Mouse (Mus musculus): ENCODE data around the gene Btn2a2. TPM values are rescaled to one million over a fixed set of nuclear protein-coding genes. Genes with fewer than 3 reads are reported as not detected.

The Btn2a2 gene
- polyA plus RNA-seq, 1 experiment from 2014 or later = 0.65 TPM

GRCm38 (mm10) chr13:23523976-23524375, 35.3 kb upstream of the Btn2a2 start:
- DNase-seq (ENCODE audit: low spot score) = no peak

DNA sequence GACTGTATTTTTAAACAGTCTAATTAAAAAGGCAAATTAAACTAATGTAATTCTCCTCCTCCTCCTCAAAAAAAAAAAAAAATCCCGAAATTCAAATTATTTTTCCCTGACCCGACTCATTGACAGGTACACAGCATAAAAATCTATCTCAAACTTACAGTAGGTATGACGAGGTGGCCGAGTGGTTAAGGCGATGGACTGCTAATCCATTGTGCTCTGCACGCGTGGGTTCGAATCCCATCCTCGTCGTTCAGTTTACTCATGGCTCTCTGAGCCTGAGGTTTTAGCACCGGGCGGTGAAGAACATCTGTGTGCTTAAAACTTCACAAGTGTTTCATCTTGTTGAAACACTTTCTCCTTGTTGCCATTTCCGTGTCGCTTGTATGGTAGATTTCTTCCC, 33.0 kb upstream of the Btn2a2 start:
- peak; percentile 92 for DNase-seq (ENCODE audit: low spot score)

- peak; percentile 86 for DNase-seq (ENCODE audit: low spot score)
Measured at GRCm38 (mm10) chr13:23519416-23519815, 30.8 kb upstream of the Btn2a2 start.

GRCm38 (mm10) chr13:23518885-23519284, 30.2 kb upstream of the Btn2a2 start:
- DNase-seq (ENCODE audit: low spot score) = peak; percentile 89

DNA sequence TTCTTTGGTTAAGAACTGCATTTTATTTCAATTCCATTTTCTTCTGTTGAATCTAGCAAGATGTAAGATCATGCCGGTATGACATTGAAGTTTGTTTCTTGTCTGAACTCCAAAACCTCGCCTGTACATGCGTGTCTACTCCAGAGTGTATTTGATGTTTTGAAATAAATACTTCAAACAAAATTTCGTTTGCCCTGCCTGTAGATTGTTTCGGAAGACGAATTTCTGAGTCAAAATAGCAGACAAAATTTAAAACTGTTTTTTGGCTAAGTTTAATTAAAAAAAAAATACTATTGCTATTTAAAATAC, 29.6 kb upstream of the Btn2a2 start:
- no peak for DNase-seq (ENCODE audit: low spot score)

- DNase-seq (ENCODE audit: low spot score) = peak; percentile 91
Measured at GRCm38 (mm10) chr13:23517603-23518294, 29.1 kb upstream of the Btn2a2 start.

DNA sequence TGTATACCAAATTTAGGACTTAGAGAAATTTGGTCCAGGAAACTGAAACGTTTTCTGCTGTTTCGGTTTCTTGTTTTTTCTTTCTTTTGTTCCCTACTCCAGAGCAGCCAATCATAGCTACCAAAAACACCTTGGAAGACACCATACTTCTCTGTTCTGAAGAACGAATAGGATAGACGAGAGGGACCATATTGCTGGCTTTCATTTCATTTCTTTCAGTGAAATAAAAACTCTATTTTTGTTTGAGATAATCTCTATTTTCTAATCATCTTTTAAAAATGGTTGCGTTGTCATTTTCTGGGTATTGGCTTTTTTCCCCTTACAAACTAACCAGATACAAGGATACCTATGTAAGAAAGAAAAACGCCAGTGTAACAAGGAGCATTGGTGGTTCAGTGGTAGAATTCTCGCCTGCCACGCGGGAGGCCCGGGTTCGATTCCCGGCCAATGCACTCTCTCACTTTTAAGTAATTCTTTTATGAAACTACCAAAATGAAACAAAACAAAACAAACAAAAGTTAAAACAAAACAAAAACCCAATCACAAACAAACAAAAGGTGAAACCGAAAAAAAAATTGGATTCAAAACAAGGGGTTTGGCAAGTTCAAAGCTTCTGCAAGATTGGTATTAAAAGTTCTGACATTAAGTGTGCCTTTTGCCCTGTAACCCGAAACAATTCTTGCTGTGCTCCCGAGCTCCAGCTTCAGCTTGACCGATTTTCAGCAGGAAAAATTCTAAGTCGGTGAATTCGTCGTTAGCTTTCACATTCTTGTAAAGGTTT, 28.4 kb upstream of the Btn2a2 start:
- DNase-seq (ENCODE audit: low spot score) = peak; percentile 90

DNA sequence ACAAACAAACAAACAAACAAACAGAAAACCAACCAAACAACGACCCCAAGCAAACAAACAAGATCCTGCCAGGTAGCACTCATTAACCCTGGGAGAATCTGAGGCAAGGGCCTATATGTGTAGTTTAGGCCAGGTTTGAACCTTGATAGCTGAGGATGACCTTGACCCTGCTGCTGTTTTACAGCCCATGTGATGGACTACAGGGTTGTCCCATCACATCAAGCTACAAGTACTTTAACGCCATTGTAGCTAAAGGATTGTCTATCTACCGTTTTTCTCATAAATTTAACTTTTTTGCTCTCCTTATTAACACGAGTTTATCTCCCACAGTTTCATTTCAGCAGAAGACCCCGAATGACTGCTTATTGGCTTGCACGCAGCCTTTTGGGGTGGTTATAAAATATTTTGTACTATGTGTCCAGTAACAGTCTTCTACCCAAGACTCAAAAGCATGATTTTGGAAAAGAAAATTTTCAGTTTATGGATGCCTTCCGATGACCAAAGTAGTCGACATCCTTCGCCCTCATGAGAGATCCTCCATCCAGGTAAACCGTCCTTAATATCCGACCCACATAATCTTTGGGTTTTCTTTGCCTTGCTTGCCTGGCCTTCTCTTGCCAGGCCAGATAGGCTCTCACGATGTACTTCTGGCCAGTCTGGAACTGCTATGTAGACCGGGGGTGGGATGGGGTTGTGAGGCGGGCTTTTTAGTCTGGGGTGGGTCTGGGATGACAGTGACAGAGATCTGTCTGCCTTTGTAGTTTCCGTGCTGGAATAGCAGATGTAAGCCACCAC, 27.4 kb upstream of the Btn2a2 start:
- peak; percentile 3 for DNase-seq (ENCODE audit: low spot score)

- no peak for DNase-seq (ENCODE audit: low spot score)
Measured at GRCm38 (mm10) chr13:23515281-23515680, 26.6 kb upstream of the Btn2a2 start.

GRCm38 (mm10) chr13:23513517-23513916, 24.9 kb upstream of the Btn2a2 start:
- no peak for DNase-seq (ENCODE audit: low spot score)

- DNase-seq (ENCODE audit: low spot score) = no peak
Measured at GRCm38 (mm10) chr13:23510127-23510526, 21.5 kb upstream of the Btn2a2 start.

DNA sequence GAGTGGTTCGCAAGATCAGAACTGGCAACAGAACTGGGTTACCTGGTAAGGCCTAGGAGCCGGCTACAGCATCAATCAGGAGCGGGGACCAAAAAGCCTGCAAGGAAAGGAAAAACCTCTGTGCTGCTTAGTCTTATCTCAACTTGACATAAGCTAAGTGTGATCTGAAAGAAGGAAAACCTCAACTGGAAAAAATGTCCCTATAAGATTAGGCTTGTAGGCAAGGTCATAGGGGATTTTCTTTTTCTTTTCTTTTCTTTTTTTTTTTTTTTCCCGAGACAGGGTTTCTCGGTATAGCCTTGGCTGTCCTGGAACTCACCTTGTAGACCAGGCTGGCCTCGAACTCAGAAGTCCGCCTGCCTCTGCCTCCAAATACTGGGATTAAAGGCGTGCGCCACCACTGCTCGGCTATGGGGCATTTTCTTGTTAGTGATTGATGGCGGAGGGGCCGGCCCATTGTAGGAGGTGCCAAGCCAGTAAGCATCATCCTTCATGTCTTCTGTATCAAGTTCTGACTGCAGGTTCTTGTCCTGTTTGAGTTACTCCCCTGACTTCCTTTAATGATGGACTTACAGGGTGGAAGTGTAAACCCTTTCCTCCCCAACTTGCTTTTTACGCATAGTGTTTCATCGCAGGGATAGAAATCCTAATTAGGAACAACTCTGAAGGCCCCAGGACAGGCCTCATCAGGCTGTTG, 18.3 kb upstream of the Btn2a2 start:
- no peak for DNase-seq (ENCODE audit: low spot score)

GRCm38 (mm10) chr13:23506351-23506750, 17.7 kb upstream of the Btn2a2 start:
- DNase-seq (ENCODE audit: low spot score) = peak; percentile 85

GRCm38 (mm10) chr13:23505662-23506345, 17.1 kb upstream of the Btn2a2 start:
- DNase-seq (ENCODE audit: low spot score) = peak; percentile 43

DNA sequence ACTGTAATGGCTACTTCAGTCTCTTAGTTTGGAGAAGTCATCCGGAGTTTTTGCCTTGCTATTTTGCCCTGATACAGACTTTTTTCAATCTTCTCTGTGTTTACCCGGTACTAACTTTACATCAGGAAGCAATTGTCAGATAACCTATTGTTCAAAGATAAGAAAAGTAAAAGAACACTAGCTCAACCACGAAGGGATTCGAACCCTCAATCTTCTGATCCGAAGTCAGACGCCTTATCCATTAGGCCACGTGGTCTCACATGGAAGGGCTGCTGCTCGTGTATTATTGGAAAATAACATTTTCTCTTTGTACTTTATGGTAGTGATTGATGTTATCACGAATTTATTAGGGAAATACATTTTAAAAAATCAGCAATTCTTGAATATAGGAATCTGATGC, 15.1 kb upstream of the Btn2a2 start:
- peak; percentile 82 for DNase-seq (ENCODE audit: low spot score)

GRCm38 (mm10) chr13:23502916-23503315, 14.3 kb upstream of the Btn2a2 start:
- DNase-seq (ENCODE audit: low spot score) = no peak

DNA sequence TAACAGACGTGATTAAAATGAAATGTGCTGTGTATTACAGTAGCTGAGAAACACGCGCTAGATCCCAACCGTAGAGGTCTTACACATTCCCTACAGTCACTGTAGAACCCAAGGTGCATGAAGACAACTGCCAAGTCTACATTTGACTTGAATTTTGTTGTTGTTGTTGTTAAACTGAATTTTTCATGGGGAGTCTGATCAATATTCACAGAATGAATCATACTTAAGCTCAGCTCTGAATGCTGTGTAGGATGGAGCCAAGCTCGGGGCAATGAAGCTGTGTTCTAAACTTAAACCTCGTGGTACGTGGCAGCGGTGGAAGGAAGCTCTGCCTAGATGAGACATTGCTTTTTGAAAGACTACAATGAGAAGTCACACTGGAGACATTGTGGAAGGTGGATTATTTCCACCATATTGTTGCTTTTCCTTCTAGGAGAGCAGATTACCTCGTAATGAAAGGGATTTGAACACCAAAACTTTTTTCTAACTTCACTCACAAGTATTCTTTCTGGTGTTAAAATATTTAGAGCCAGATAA, 13.4 kb upstream of the Btn2a2 start:
- DNase-seq (ENCODE audit: low spot score) = no peak

DNA sequence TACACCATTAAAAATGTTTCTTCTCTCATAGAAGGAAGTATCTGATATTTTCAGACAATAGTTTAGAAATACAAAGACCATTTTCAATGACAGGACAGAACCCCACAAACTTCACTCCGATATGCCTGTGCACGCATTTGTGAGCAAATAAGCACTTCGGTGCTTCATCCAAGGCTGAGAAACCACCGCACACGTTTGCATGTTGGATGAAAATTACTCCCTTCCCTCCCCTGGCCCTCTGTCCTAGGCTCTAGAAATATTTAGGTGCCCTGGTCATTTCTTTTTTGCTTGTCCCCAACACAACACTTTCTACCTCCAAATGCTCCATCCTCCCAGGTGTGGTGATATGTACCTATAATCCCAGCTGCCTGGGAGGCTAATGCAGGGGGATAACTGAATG, 12.9 kb upstream of the Btn2a2 start:
- DNase-seq (ENCODE audit: low spot score) = no peak

DNA sequence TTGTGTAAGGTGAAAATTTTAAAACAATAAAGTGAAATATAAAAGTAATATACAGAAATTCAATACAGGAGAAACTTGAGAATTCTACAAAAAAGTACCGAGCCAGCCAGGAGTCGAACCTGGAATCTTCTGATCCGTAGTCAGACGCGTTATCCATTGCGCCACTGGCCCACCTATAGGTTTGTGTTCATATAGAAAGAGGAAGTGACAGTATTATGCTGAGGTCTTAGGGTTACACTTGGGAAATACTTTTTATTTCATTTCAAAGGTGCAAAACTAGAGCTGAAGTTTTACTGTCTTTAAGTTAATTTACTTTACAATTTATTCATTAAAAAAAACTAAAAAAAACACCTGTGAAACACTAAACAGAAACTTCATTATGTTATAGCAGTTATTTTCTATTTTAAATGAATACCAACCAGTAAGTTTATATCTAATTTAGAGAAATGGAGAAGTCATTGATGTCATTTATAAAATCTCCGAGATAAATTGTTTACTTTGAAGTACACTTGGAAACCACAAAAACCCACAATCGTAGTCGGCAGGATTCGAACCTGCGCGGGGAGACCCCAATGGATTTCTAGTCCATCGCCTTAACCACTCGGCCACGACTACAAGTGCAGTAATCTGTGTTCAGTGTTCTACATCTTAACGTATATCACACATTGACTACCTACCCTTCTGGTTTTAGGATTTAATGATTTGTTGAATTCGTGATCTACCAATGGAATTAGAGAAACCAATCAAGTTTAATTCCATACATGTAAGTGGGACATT, 12.0 kb upstream of the Btn2a2 start:
- peak; percentile 84 for DNase-seq (ENCODE audit: low spot score)

DNA sequence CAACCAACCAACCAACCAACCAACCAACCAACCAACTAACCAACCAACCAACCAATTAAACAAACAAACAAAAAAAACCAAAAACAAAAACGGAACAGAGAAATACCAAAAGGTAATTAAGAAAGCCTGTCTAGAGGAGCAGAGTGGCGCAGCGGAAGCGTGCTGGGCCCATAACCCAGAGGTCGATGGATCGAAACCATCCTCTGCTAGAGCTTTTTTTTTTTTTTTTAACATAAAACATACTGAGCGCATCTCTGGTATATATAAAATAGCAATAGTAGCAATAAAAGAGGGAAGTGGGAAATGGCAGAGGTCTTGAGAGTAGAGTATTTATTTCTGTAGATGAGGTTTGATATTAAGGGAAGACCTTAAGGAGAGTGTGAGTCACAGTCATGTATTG, 11.3 kb upstream of the Btn2a2 start:
- peak; percentile 32 for DNase-seq (ENCODE audit: low spot score)
